Mouse (Mus musculus): ENCODE data around the gene Olfr1156.

DNA sequence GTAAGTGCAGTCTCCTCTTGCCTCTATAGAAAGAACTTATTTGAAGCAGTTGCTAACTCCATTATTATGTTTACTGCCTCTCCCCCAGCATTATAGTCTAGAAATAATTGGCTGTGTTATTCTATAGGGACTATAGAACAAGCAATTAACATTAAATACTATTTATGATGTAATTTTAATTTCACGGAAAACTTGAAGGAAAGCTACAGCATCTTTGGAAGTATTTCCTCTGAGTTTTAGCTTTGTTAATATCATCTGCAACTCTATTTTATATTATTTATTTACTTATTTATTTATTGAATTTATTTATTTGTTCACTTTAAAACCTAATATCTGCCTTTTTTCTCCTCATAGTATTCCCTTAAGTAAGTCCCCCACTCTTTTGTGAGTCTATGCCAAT is 7.9 kb downstream of the Olfr1156 start, which contains the start of gene Olfr1155:
- TF ChIP-seq CTCF (IDR thresholded peaks at IDR 0.05; ENCODE audit: control insufficient read depth, insufficient read depth, low read length) (no peak), POLR2A (IDR thresholded peaks at IDR 0.05; ENCODE audit: borderline replicate concordance, control insufficient read depth, low read depth, low read length) (no peak)

Measured in bone marrow, adult 2 months (tissue).